Mouse (Mus musculus): ENCODE measurements around the gene Tppp2.

Tppp2 gene

GRCm38 (mm10) chr14:51967400-51967799 lies 49.2 kb downstream of the Tppp2 start:
- DNase-seq: no peak

Measured in kidney, adult 18-20 months (tissue).